Mouse (Mus musculus) heart, embryonic 16.5 days (tissue): ENCODE measurements at regions not wholly inside any gene's neighbourhood (a gene's known extent, or its start where the extent isn't known, plus 50 kb on each side); places are given as distances from the start of the nearest gene placed in this dataset.

Source experiments
- ATAC-seq: fragments of 200-750 bp; cut with Nextera tagmentation; replicated peaks from 2 replicates; pipeline ENCODE4 v1.8.0; 2017; ENCODE audit warnings: moderate number of reproducible peaks; ENCODE audit not compliant: insufficient read depth, low FRiP score; ENCODE audit errors: extremely low read depth
- H3K27ac ChIP-seq: fragments of 300-500 bp; sonication (generic); 2 replicates; pipeline ENCODE4 v1.5.1; 2014; ENCODE audit warnings: mild to moderate bottlenecking, low read length, control low read depth, moderate library complexity
- H3K27me3 ChIP-seq: fragments of 300-500 bp; sonication (generic); 2 replicates; pipeline ENCODE4 v1.6.1; 2014; ENCODE audit warnings: low read length, mixed read lengths; ENCODE audit not compliant: control insufficient read depth, insufficient read depth
- H3K36me3 ChIP-seq: fragments of 300-500 bp; sonication (generic); 2 replicates; pipeline ENCODE4 v1.6.1; 2014; ENCODE audit not compliant: control insufficient read depth, insufficient read depth
- H3K4me1 ChIP-seq: fragments of 300-500 bp; sonication (generic); 2 replicates; pipeline ENCODE4 v1.6.1; 2014; ENCODE audit warnings: low read length, mixed read lengths; ENCODE audit not compliant: control insufficient read depth, insufficient read depth
- H3K4me2 ChIP-seq: fragments of 300-500 bp; sonication (generic); 2 replicates; pipeline ENCODE4 v1.6.1; 2014; ENCODE audit warnings: low read depth, mild to moderate bottlenecking, control low read depth, low read length
- H3K4me3 ChIP-seq: fragments of 300-500 bp; sonication (generic); 2 replicates; pipeline ENCODE4 v1.5.1; 2014; ENCODE audit warnings: mild to moderate bottlenecking, control low read depth, low read length
- H3K9ac ChIP-seq: fragments of 300-500 bp; sonication (generic); 2 replicates; pipeline ENCODE4 v1.6.1; 2014; ENCODE audit warnings: low read length, control low read depth
- H3K9me3 ChIP-seq: fragments of 300-500 bp; sonication (generic); replicated peaks from 2 replicates; pipeline ENCODE4 v1.6.1; 2016; ENCODE audit warnings: low read length; ENCODE audit not compliant: control insufficient read depth
- WGBS: fragments of 180-500 bp; shearing (Covaris S2); extraction: QIAGEN DNeasy Blood & Tissue Kit; methylation state at CpG from one replicate; pipeline ENCODE4 v1.1.7; 2014; 5-methylcytosine and 5-hydroxymethylcytosine counted together

- Histone ChIP-seq H3K9ac (no peak overlapping the region; the same call in 1 of the 2 replicates), H3K9me3 (no peaks in the 10 kb centered on the region), H3K27ac (peak overlapping the region; percentile 59), H3K36me3 (no peaks in the 10 kb centered on the region), H3K4me3 (no peak overlapping the region), H3K4me2 (no peak overlapping the region), H3K27me3 (no peaks in the 10 kb centered on the region), H3K4me1 (peaks cover 13% of the 10 kb centered on the region)
- ATAC-seq, result no peak
- WGBS, result 53% methylated on average over 5 of the region's 5 CpGs
Measured at GRCm38 (mm10) chr13:60020175-60020487, 157.0 kb downstream of the Gas1 start.

GRCm38 (mm10) chr13:60019291-60020174 is 157.6 kb downstream of the Gas1 start:
- Histone ChIP-seq H3K27me3 (no peaks in the 10 kb centered on the region), H3K27ac (peak overlapping the region; percentile 65), H3K4me2 (no peak overlapping the region), H3K9me3 (no peaks in the 10 kb centered on the region), H3K36me3 (no peaks in the 10 kb centered on the region), H3K4me3 (no peak overlapping the region), H3K4me1 (peaks cover 14% of the 10 kb centered on the region), H3K9ac (peak overlapping the region; percentile 17; the same call in 1 of the 2 replicates)
- WGBS, result 29% methylated on average over 13 of the region's 13 CpGs
- ATAC-seq, result peak; percentile 52; the same call in 1 of the 2 replicates

- H3K9me3 ChIP-seq, result no peaks in the 10 kb centered on the region
- no peak overlapping the region for H3K4me2 ChIP-seq
- 0 out of 2 replicates have a peak, but pooled peaks have one; percentile 23 for ATAC-seq
- H3K27me3 ChIP-seq, result no peaks in the 10 kb centered on the region
- no peak overlapping the region for H3K9ac ChIP-seq
- 59% methylated on average over 8 of the region's 8 CpGs for WGBS
- peaks cover 14% of the 10 kb centered on the region for H3K4me1 ChIP-seq
- no peaks in the 10 kb centered on the region for H3K36me3 ChIP-seq
- H3K4me3 ChIP-seq, result no peak overlapping the region
- peak overlapping the region; percentile 50 for H3K27ac ChIP-seq
Measured at GRCm38 (mm10) chr13:60015854-60016366, 161.3 kb downstream of the Gas1 start.

GRCm38 (mm10) chr13:60012046-60012813 is 164.9 kb downstream of the Gas1 start:
- Histone ChIP-seq H3K27ac (peak overlapping the region; percentile 9; the same call in 1 of the 2 replicates), H3K4me2 (no peak overlapping the region), H3K9ac (no peak overlapping the region), H3K4me1 (peaks cover 18% of the 10 kb centered on the region), H3K9me3 (no peaks in the 10 kb centered on the region), H3K27me3 (no peaks in the 10 kb centered on the region), H3K4me3 (no peak overlapping the region), H3K36me3 (no peaks in the 10 kb centered on the region)
- 71% methylated on average over 16 of the region's 16 CpGs for WGBS
- peak; percentile 16 for ATAC-seq

GRCm38 (mm10) chr13:60011092-60011491 is 166.1 kb downstream of the Gas1 start:
- H3K9me3 ChIP-seq, result no peaks in the 10 kb centered on the region
- H3K4me3 ChIP-seq, result no peak overlapping the region
- WGBS, result 70% methylated on average over 2 of the region's 2 CpGs
- H3K4me1 ChIP-seq, result peaks cover 21% of the 10 kb centered on the region
- no peak for ATAC-seq
- H3K27ac ChIP-seq, result no peak overlapping the region
- H3K9ac ChIP-seq, result no peak overlapping the region
- H3K27me3 ChIP-seq, result no peaks in the 10 kb centered on the region
- no peaks in the 10 kb centered on the region for H3K36me3 ChIP-seq
- no peak overlapping the region for H3K4me2 ChIP-seq

- peak; percentile 94 for ATAC-seq
- Histone ChIP-seq H3K4me3 (no peak overlapping the region), H3K27ac (peak overlapping the region; percentile 97), H3K9ac (peak overlapping the region; percentile 50; the same call in 1 of the 2 replicates), H3K27me3 (no peaks in the 10 kb centered on the region), H3K36me3 (no peaks in the 10 kb centered on the region), H3K4me1 (peaks cover 13% of the 10 kb centered on the region), H3K4me2 (0 out of 2 replicates have a peak overlapping the region, but pooled peaks have one; percentile 10), H3K9me3 (no peaks in the 10 kb centered on the region)
- WGBS, result 21% methylated on average over 7 of the region's 7 CpGs
Measured at GRCm38 (mm10) chr13:60007593-60007992, 169.6 kb downstream of the Gas1 start.

GRCm38 (mm10) chr13:60007031-60007430 is 170.1 kb downstream of the Gas1 start:
- no peak overlapping the region for H3K4me2 ChIP-seq
- H3K4me3 ChIP-seq, result no peak overlapping the region
- no peak overlapping the region for H3K9ac ChIP-seq
- peak overlapping the region; percentile 97 for H3K27ac ChIP-seq
- no peaks in the 10 kb centered on the region for H3K27me3 ChIP-seq
- no peak for ATAC-seq
- no peaks in the 10 kb centered on the region for H3K9me3 ChIP-seq
- peaks cover 13% of the 10 kb centered on the region for H3K4me1 ChIP-seq
- no peaks in the 10 kb centered on the region for H3K36me3 ChIP-seq
- 74% methylated on average over 4 of the region's 4 CpGs for WGBS

GRCm38 (mm10) chr13:60004611-60005010 is 172.6 kb downstream of the Gas1 start:
- ATAC-seq, result no peak
- Histone ChIP-seq H3K4me2 (no peak overlapping the region), H3K27ac (no peak overlapping the region), H3K9me3 (no peaks in the 10 kb centered on the region), H3K9ac (no peak overlapping the region), H3K36me3 (no peaks in the 10 kb centered on the region), H3K27me3 (no peaks in the 10 kb centered on the region), H3K4me3 (no peak overlapping the region), H3K4me1 (peaks cover 13% of the 10 kb centered on the region)
- 95% methylated on average over 2 of the region's 2 CpGs for WGBS

GRCm38 (mm10) chr13:60002098-60002497 is 175.1 kb downstream of the Gas1 start:
- Histone ChIP-seq H3K4me1 (peaks cover 1% of the 10 kb centered on the region; the same call in 1 of the 2 replicates), H3K9ac (no peak overlapping the region), H3K36me3 (no peaks in the 10 kb centered on the region), H3K4me2 (no peak overlapping the region), H3K27ac (no peak overlapping the region), H3K9me3 (no peaks in the 10 kb centered on the region), H3K4me3 (no peak overlapping the region), H3K27me3 (no peaks in the 10 kb centered on the region)
- 86% methylated on average over 8 of the region's 8 CpGs for WGBS
- ATAC-seq, result no peak
